Mouse (Mus musculus) erythroblast, embryonic 14.5 days (primary cell): ENCODE data around the gene Vnn3.

Experiments
- GATA1 ChIP-seq: IDR thresholded peaks from 2 replicates; pipeline ENCODE4 v1.6.1; 2012; ENCODE audit warnings: low read length, inconsistent platforms, mixed read lengths
- TAL1 ChIP-seq: IDR thresholded peaks from 3 replicates; pipeline ENCODE4 v1.6.1; 2012; ENCODE audit warnings: low read length, inconsistent platforms, mixed read lengths

DNA sequence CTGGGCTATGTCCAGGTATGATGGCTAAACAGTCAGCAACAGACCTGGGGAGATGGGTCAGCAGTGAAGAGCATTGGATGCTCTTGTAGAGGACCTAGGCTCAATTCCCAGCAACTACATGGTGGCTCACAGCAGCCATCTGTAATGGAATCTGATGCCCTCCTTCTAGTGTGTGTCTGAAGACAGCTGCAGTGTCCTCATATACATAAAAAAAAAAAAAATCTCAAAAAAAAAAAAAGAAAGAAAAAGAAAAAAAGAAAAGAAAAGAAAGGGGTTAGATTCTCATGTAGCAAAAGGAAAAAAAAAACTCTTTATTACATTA lies 38.9 kb upstream of the Vnn3 start:
- TF ChIP-seq GATA1 (no peak), TAL1 (no peak)
